Mouse (Mus musculus) stomach, postnatal 0 days (tissue): ENCODE measurements around the gene Nup214.

ENCODE experiments used
- CTCF ChIP-seq: IDR thresholded peaks from 2 replicates; pipeline ENCODE4 v1.5.1; 2016; ENCODE audit warnings: antibody characterized with exemption, low read depth, mild to moderate bottlenecking, moderate library complexity
- EP300 ChIP-seq: optimal IDR thresholded peaks from 2 replicates; pipeline ENCODE3; 2016; ENCODE audit warnings: antibody characterized with exemption

- TF ChIP-seq EP300 (no peak), CTCF (no peak)
These were observed 63.1 kb downstream of the Nup214 start for GRCm38 (mm10) chr2:32037279-32037858.
